Mouse (Mus musculus) kidney, postnatal 14 days (tissue): ENCODE data around the gene F2r.

ENCODE experiments used
- DNase-seq: peaks from one replicate; pipeline ENCODE4 v3.0.0; 2022; ENCODE audit warnings: mixed read lengths

F2r gene

DNA sequence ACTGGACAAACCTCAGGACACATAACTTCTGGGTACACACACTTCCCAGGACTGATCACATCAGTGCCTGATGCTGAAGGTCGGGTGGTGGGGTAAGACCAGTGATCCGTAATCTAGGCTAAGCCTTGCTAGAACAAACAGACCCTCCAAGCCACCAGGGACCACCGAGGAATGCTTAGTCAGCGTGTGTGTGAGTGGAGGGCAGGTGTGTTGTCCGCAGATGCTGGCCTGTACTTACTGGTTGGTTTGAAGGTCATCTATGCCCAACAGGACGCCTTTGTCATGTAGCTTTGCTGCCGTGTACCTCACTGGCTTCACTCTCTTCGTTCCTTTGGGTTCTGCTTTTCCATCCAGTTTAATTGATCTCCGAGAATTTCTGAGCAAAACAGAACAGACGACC lies 11.5 kb upstream of the F2r start:
- DNase-seq, result no peak

DNA sequence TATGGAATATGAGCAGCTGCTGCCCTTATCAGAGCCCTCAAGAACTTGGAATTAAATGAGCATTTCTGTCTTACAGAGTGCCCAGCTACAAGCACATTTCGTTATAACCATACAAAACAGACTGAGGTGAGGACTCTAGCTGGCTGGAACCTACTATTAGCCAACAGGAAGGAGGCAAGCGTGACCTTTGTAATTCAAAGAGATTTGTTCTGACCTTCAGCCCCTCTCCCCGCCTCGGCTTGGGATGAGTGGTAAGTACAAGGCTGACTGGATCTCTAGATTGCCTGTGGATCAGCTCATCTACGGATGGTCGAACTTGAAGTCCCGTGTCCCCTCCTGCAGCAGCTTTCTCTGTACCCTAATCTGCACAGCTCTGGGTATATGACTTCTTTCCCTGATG lies 8.4 kb upstream of the F2r start:
- DNase-seq, result no peak

DNA sequence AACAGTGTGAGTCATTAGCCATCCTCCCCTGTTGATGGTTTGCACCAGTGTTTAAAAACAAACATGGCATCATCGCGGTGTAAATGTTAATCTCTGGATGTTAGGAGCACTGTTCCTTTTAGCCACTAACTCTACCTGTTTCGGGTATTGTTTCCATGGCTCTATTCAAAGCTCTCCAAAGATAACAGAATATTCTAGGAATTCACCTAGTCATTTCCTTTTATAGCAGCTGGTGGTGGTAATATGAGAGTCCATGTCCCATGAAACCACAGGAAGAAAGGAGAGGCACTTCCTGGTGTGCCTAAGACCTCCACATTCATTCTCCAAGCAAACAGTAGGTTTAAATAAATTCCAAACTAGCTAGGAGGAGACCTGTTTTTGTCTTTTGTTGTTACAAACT lies 4.8 kb upstream of the F2r start:
- DNase-seq, result no peak

DNA sequence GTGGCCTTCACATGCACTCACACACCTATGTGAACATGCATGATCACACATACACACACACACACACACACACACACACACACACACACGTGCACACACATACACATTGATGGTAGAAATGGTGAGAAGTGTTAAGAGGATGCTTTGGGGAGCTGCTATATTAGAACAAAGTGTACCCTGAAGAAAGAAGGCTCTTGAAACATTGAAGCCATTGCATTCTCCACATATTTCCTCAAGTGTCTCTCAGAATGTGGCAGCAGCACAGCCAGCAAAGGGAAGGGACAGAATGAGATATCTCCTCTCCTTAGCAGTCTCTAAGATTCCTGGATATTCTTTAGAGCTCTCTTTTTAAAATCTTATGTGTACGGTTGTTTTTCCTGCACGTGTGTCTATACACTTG lies 3.3 kb upstream of the F2r start:
- no peak for DNase-seq

DNA sequence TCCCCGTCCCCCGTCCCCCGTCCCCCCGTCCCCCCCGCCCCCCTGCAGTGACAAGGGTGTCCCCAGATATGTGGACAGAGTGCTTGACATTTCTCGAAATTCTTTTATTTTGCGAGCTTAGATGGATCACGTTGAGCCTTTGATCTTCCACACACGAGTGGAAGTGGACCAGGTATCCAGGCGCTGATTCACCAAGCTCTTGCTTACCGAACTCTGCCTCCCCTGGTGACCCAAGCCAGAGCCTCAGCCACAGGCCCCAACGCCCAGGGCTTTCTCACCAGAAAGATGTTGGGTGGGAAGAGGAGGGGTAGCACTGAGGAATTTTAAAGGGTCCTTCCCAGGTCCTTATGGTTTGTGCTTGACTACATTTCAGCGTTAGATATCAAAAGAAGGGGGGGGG lies 572 bp upstream of the F2r start:
- DNase-seq, result no peak

DNA sequence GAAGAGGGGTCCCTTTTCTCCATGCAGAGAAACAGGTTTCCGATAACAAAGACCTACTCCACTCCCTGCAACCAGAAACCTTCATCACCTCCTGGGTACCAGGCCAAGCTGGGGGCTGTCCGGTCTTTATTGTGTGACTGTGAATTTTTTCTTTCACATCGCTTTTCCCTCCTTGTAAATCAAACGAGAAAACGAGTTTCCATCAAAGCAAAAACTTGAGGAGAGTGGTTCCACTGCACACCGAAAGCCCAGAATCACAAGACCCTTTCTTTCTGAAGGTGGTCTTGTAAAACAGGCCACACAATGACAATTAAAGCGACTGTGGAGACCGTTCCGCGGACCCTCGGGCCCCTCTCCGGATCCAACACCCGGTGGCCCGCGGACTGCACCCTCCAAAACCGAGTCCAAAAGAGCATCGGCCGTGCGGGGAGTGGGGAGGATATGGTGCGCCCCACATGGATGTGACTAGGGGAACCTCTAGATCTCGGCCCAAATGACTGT lies 566 bp downstream of the F2r start:
- DNase-seq, result no peak

DNA sequence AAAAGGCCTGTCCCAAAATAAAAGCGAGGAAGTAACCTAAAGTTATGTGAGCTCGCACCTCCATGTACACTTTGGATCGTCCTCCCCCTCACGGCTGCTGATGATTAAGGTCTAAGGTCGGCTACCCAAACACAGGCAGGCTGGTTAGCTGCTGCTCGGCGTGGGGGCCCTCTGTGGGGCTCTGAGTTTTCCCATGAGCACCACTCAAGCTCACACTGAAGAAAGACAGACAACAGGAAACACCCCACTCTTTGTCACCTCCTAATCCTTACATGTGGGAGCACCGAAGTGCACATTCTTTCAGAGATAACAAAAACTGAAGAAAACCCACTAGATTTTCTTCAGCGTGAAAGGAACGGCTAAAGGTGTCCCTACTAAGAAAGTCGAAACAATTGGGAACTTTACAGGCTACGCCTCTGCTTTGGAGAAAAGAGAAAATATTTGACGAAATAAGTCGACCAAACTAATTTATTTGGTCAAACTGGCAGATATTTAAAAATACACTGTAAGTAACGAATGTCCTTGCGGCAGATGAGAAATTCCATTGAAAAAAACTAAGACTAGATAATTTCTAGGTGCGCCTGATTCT lies 1.1 kb downstream of the F2r start:
- DNase-seq, result peak; percentile 24

- DNase-seq, result no peak
Observed at GRCm38 (mm10) chr13:95616512-95616911, 1.8 kb downstream of the F2r start.

DNA sequence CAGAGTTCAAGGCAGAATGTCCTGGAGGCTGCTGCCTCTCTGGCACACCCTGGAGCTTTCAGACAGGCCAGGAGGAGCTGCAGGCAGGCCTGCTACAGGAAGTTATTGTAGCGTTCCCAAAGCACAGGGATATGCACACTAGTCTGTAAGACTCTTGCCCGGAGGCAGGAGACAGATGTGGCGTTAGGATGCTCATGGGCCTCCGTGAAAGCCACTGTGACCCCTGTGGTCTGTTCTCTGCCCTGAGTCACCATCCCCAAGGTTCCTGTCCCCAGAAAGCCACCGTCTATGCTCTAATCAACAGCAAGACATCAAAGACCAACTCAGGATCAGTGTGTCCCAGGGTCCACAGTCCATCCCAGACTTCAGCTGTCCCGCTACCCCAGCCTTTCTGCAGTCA lies 3.5 kb downstream of the F2r start:
- no peak for DNase-seq

GRCm38 (mm10) chr13:95612243-95612642 lies 6.0 kb downstream of the F2r start:
- DNase-seq, result no peak

DNA sequence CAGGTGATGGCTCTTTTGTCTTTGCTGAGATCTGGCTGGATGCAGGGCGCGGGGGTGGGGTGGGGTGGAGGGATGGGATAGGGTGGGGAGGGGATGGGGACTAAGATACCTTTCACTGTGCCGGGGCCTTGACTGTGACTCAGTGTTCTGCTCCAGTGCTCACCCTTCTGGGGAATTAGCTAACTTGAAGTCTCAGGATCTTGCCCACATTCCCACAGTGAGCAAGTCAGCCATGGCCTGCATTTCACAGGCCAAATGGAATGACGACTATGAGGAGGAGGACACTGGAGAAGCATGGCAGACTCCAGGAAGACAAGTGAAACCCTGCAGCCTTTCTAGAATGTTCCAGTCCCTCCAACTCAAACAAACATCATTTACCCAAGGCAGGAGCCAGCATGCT lies 6.5 kb downstream of the F2r start:
- DNase-seq, result no peak

DNA sequence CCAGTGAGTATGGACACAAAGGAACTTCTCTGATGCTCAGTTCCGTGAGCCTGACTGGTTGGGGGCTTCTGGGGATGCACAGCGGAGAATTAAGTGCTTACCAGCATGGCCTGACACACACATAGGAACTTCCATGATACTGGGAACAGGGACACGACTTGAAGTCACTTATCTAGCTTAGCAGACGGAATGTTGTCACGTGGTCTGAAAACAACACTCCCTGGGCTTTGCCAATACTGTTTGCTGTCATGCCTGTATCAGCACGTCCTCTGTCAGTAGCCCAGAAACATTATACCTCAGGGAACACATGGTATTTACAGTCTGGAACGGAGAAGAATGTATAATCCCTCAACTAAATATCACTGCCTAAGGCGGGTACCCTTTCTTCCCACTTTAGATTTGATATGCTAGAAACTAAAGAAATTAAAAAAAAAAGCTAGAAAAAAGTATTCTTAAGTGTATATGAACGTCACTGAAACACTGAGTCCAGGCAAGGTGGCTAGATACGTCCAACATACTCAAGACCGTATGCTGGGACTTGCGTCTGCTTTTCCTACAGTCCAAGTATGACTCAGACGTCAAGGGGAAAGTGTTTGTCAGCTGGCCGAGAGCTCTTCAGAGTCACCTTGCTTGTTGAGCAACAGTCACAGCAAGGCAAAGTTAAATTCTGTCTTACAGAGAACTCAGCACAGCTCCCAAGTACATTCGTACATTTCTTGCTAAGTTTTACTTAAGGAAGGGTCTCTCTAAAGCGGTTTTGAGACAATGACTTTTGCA lies 7.3 kb downstream of the F2r start:
- DNase-seq, result no peak

DNA sequence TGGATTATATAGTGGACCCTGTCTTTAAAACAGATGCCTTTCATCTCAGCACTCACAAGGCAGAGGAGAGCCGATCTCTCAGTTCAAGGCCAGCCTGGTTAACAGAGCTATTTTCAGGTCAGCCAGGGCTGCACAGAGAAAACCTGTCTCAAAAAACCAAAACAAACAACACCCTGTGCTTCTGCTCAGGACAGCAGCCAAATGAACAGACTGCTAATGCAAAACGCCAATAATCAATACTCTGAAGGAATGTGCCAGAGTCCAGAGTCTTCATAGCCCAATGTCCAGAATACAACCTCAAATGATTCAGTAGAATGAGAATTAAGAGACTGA lies 9.2 kb downstream of the F2r start:
- no peak for DNase-seq

- no peak for DNase-seq
Observed at GRCm38 (mm10) chr13:95608416-95609087, 9.7 kb downstream of the F2r start.

DNA sequence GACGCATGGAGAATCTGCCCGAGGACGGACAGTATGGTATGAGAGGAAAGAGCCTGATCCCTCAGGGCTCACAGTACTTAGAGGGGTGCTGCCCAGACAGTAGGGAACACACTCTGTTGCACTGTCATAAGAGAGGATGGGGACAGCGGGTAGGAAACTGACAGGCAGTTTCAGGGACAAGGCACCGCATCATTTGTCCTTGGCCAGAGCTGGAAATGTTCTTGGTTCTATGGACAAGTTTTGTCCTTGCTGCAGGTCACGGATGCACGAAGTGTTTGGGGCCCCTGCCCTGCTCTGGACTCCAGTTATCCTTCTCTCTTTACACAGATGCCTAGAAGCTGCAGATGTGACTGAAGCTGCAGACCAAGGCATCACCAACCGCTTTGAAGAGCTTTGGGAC lies 11.3 kb downstream of the F2r start:
- DNase-seq, result no peak

DNA sequence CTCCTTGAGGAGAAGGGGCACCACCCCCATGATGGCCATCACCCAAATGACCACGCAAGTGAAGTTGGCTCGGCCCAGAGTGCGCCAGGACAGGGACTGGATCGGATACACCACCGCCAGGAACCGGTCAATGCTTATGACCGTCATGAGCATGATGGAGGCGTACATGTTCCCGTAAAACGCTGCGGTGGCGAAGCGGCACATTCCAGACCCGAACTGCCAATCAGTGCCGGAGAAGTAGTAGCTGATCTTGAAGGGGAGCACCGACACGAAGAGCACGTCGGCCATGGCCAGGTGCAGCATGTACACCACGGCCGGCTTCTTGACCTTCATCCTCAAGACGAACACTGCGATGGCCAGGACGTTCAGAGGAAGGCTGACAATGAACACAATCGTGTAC lies 14.0 kb downstream of the F2r start:
- DNase-seq, result no peak

DNA sequence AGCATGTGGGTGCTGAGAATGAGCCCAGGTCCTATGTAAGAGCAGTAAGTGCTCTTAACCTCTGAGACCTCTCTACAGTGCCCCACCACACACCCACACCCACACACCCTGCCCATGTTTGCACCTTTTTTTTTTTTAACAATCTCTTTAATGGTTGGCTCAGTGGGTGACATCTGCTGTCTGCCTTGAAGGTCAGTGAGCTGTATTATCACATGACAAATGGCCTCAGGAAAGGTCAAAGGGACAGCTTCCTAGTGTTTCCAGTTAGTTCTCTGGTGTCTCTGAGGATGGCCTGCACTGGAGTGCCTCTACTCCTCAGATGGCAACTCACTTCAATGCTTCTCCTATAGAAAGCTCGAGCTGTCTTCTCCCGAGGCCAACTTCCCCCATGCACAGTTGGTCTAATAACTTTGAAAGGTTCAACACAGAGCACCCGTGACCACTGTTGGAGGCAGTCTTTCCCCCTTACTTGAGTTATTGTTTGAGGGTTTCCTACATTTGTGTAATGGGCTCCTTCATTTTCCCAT lies 18.4 kb downstream of the F2r start:
- no peak for DNase-seq

GRCm38 (mm10) chr13:95598232-95598920 lies 19.9 kb downstream of the F2r start:
- DNase-seq, result no peak

GRCm38 (mm10) chr13:95597578-95597977 lies 20.7 kb downstream of the F2r start:
- no peak for DNase-seq

- DNase-seq, result no peak
Observed at GRCm38 (mm10) chr13:95596689-95597088, 21.6 kb downstream of the F2r start.

- DNase-seq, result no peak
Observed at GRCm38 (mm10) chr13:95595921-95596320, 22.4 kb downstream of the F2r start.

GRCm38 (mm10) chr13:95595411-95595810 lies 22.9 kb downstream of the F2r start:
- DNase-seq, result peak; percentile 38

GRCm38 (mm10) chr13:95592860-95593259 lies 25.4 kb downstream of the F2r start:
- no peak for DNase-seq
